Mouse (Mus musculus) gastrocnemius, postnatal 10 days (tissue): Measurements from ENCODE around the gene Fkbp2. TPM values are rescaled to one million over a fixed set of nuclear protein-coding genes. Genes with fewer than 3 reads are reported as not detected.
"Not testable (repeated sequence)": the region's sequence is repeated elsewhere in the genome, so short reads cannot be mapped to it uniquely, and the experiment has no call there.

Experiments
- DNase-seq: peaks from one replicate; pipeline ENCODE4 v3.0.0; 2021; ENCODE audit warnings: mixed read lengths
- total RNA-seq, 2 experiments: library from RNA; stranded (reverse); gene quantifications; 2 replicates each; pipeline ENCODE4 v1.2.3; 2021

Fkbp2 gene
- total RNA-seq, 2 experiments from 2014 or later, result 16.6 to 23.3 TPM

GRCm38 (mm10) chr19:6991166-6991565, 10.9 kb upstream of the Fkbp2 start:
- not testable (repeated sequence) for DNase-seq

GRCm38 (mm10) chr19:6990712-6991111, 10.4 kb upstream of the Fkbp2 start:
- no peak for DNase-seq

- DNase-seq, result no peak
Measured at GRCm38 (mm10) chr19:6989251-6989650, 8.9 kb upstream of the Fkbp2 start.

GRCm38 (mm10) chr19:6987904-6988285, 7.6 kb upstream of the Fkbp2 start:
- DNase-seq, result no peak

GRCm38 (mm10) chr19:6987061-6987903, 7.0 kb upstream of the Fkbp2 start, which contains the start of gene Vegfb:
Gene Vegfb, minus strand, starts transcription at chr19:6987651.
- peak; percentile 72 for DNase-seq

- no peak for DNase-seq
Measured at GRCm38 (mm10) chr19:6985951-6986708, 5.8 kb upstream of the Fkbp2 start.

- no peak for DNase-seq
Measured at GRCm38 (mm10) chr19:6985300-6985699, 5.0 kb upstream of the Fkbp2 start.

GRCm38 (mm10) chr19:6983621-6984020, 3.3 kb upstream of the Fkbp2 start:
- no peak for DNase-seq

GRCm38 (mm10) chr19:6981465-6981864, 1.2 kb upstream of the Fkbp2 start:
- no peak for DNase-seq

- peak; percentile 100 for DNase-seq
Measured at GRCm38 (mm10) chr19:6979486-6980380, 568 bp downstream of the Fkbp2 start.

GRCm38 (mm10) chr19:6979001-6979479, 1.3 kb downstream of the Fkbp2 start:
- DNase-seq, result peak; percentile 42

- no peak for DNase-seq
Measured at GRCm38 (mm10) chr19:6978639-6978974, 1.7 kb downstream of the Fkbp2 start.

- no peak for DNase-seq
Measured at GRCm38 (mm10) chr19:6977759-6978638, 2.3 kb downstream of the Fkbp2 start.

GRCm38 (mm10) chr19:6975537-6976521, 4.5 kb downstream of the Fkbp2 start, which contains the start of gene Plcb3:
Gene Plcb3, minus strand, starts transcription at chr19:6976470.
- DNase-seq, result peak; percentile 73

GRCm38 (mm10) chr19:6974211-6975205, 5.8 kb downstream of the Fkbp2 start, which contains the start of gene Ppp1r14b:
Gene Ppp1r14b, plus strand, starts transcription at chr19:6974968.
- DNase-seq, result peak; percentile 85

GRCm38 (mm10) chr19:6973581-6974190, 6.6 kb downstream of the Fkbp2 start:
- DNase-seq, result no peak

GRCm38 (mm10) chr19:6972247-6972917, 7.9 kb downstream of the Fkbp2 start:
- no peak for DNase-seq
